Mouse (Mus musculus): Measurements from ENCODE around the gene Cd40.

The Cd40 gene

GRCm38 (mm10) chr2:165098861-165099260 is 43.4 kb downstream of the Cd40 start:
- in situ Hi-C loops (cut with MboI, MseI): no loop called here

- in situ Hi-C loops (cut with MboI, MseI): no loop called here
Observed at GRCm38 (mm10) chr2:165100749-165101148, 45.3 kb downstream of the Cd40 start.

- in situ Hi-C loops (cut with MboI, MseI): no loop called here
Observed at GRCm38 (mm10) chr2:165102920-165103319, 47.5 kb downstream of the Cd40 start.

GRCm38 (mm10) chr2:165105513-165106079 is 50.2 kb downstream of the Cd40 start:
- in situ Hi-C loops (cut with MboI, MseI): no loop called here

- in situ Hi-C loops (cut with MboI, MseI): no loop called here
Observed at GRCm38 (mm10) chr2:165106585-165106984, 51.2 kb downstream of the Cd40 start.

- in situ Hi-C loops (cut with MboI, MseI): no loop called here
Observed at GRCm38 (mm10) chr2:165112149-165112548, 56.7 kb downstream of the Cd40 start.

- in situ Hi-C loops (cut with MboI, MseI): no loop called here
Observed at GRCm38 (mm10) chr2:165113733-165114132, 58.3 kb downstream of the Cd40 start.

GRCm38 (mm10) chr2:165120765-165121164 is 65.3 kb downstream of the Cd40 start:
- in situ Hi-C loops (cut with MboI, MseI): no loop called here

GRCm38 (mm10) chr2:165121206-165121840 is 65.9 kb downstream of the Cd40 start:
- in situ Hi-C loops (cut with MboI, MseI): no loop called here

Data from T-helper 17 cell (primary cell).